Mouse (Mus musculus) intestine, embryonic 15.5 days (tissue): ENCODE measurements around the gene Vmn1r128. TPM values are rescaled to one million over a fixed set of nuclear protein-coding genes. Genes with fewer than 3 reads are reported as not detected.
"Not testable (repeated sequence)": the region's sequence is repeated elsewhere in the genome, so short reads cannot be mapped to it uniquely, and the experiment has no call there.

ENCODE experiments used
- ATAC-seq: fragments of 200-750 bp; cut with Nextera tagmentation; 2 replicates; pipeline ENCODE4 v1.8.0; 2017; ENCODE audit warnings: moderate TSS enrichment, moderate library complexity
- H3K27ac ChIP-seq: fragments of 300-500 bp; sonication (generic); 2 replicates; pipeline ENCODE4 v1.5.1; 2015; ENCODE audit warnings: mild to moderate bottlenecking, inconsistent platforms
- H3K27me3 ChIP-seq: fragments of 300-500 bp; sonication (generic); replicated peaks from 2 replicates; pipeline ENCODE4 v1.6.1; 2015; ENCODE audit warnings: inconsistent platforms
- H3K36me3 ChIP-seq: fragments of 300-500 bp; sonication (generic); 2 replicates; pipeline ENCODE4 v1.6.1; 2015; ENCODE audit warnings: inconsistent platforms
- H3K4me1 ChIP-seq: fragments of 300-500 bp; sonication (generic); replicated peaks from 2 replicates; pipeline ENCODE4 v1.6.1; 2015; ENCODE audit warnings: inconsistent platforms
- H3K4me2 ChIP-seq: fragments of 300-500 bp; sonication (generic); replicated peaks from 2 replicates; pipeline ENCODE4 v1.6.1; 2015; ENCODE audit warnings: mild to moderate bottlenecking, inconsistent platforms
- H3K4me3 ChIP-seq: fragments of 300-500 bp; sonication (generic); replicated peaks from 2 replicates; pipeline ENCODE4 v1.5.1; 2015; ENCODE audit warnings: inconsistent platforms
- H3K9ac ChIP-seq: fragments of 300-500 bp; sonication (generic); 2 replicates; pipeline ENCODE4 v1.6.1; 2015; ENCODE audit warnings: inconsistent platforms
- H3K9me3 ChIP-seq: fragments of 300-500 bp; sonication (generic); 2 replicates; pipeline ENCODE4 v1.6.1; 2016; ENCODE audit warnings: inconsistent platforms
- WGBS: fragments of 180-500 bp; shearing (Covaris S2); methylation state at CpG from one replicate; pipeline ENCODE4 v1.1.7; 2015; 5-methylcytosine and 5-hydroxymethylcytosine counted together
- polyA plus RNA-seq: library from polyadenylated mRNA; unstranded; fragments of >200 nt; fragmentation: Nextera tagmentation; extraction: Ambion mirVana; gene quantifications from 2 replicates; pipeline ENCODE4 v1.2.1, GENCODE M21; 2015

The Vmn1r128 gene
- polyA plus RNA-seq, result not detected in 2 replicates

DNA sequence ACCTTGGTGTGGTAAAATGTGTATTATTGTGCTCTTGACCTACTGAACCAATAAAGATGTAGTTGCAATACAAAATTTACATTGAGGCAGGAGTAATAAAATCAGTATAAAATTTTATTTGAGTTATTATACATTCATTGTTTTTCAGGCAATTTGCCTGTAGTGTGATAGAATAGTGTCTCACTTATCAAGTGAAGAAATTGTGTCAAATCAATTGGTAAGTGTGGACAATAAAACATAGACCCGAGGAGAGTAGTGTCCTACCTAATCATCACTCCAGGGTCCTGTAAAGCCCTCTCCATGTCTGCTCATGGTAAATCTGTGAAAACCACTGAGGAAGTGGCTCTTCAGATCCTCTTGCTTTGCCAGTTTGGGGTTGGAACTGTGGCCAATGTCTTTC, at the start of gene Vmn1r128:
Gene Vmn1r128, plus strand, starts transcription at position 301 of the 400 bp plus-strand sequence.
- H3K4me2 ChIP-seq, H3K4me3 ChIP-seq, H3K27ac ChIP-seq, H3K36me3 ChIP-seq, H3K9me3 ChIP-seq, ATAC-seq, H3K9ac ChIP-seq, H3K27me3 ChIP-seq, H3K4me1 ChIP-seq: not testable (repeated sequence)
- WGBS, result 77% methylated on average over 1 of the region's 1 CpGs

DNA sequence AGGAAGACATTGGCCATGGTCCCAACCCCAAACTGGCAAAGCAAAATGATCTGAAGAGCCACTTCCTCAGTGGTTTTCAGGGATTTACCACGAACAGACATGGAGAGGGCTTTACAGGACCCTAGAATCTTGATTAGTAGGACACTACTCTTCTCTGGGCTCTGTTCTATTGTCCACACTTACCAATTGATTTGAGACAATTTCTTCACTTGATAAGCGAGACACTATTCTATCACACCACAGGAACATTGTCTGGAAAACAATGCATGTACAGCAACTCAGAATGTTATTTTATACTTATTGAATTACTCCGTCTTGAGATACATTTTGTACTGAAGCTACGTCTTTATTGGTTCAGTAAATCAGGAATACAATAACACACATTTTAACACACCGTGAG, 47.8 kb upstream of the Vmn1r128 start, which contains the start of gene Vmn1r126:
Gene Vmn1r126, minus strand, starts transcription at position 101 of the 400 bp plus-strand sequence.
- not testable (repeated sequence) for H3K4me2 ChIP-seq, H3K9ac ChIP-seq, H3K36me3 ChIP-seq, ATAC-seq, H3K27ac ChIP-seq, H3K9me3 ChIP-seq, H3K4me1 ChIP-seq, H3K4me3 ChIP-seq, H3K27me3 ChIP-seq
- WGBS, result no CpG with 5 or more reads among the region's 5 CpGs

DNA sequence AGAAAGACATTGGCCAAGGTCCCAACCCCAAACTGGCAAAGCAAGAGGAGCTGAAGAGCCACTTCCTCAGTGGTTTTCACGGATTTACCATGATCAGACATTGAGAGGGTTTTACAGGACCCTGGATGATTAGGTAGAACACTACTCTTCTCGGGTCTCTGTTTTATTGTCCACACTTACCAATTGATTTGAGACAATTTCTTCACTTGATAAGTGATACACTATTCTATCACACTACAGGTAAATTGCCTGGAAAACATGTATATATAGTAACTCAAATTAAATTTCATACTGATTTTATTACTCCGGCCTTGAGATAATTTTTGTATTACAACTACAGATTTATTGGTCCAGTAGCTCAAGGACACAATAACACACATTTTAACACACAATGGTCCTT, 29.4 kb upstream of the Vmn1r128 start, which contains the start of gene Vmn1r127:
Gene Vmn1r127, minus strand, starts transcription at position 101 of the 400 bp plus-strand sequence.
- not testable (repeated sequence) for H3K27ac ChIP-seq, H3K4me2 ChIP-seq, ATAC-seq, H3K27me3 ChIP-seq, H3K9ac ChIP-seq, H3K4me1 ChIP-seq, H3K36me3 ChIP-seq, H3K4me3 ChIP-seq, H3K9me3 ChIP-seq
- no CpG with 5 or more reads among the region's 3 CpGs for WGBS

DNA sequence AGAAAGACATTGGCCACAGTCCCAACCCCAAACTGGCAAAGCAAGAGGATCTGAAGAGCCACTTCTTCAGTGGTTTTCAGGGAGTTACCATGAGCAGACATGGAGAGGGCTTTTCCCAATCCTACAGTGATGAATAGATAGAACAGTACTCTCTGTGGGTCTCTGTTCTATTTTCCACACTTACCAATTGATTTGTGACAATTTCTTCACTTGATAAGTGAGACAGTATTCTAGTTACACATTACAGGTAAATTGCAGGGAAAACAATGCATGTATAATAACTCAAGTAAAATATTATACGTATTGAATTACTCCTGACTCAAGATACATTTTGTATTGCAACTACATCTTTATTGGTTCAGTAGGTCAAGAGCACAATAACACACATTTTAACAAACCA, 12.0 kb downstream of the Vmn1r128 start, which contains the start of gene Vmn1r129:
Gene Vmn1r129, minus strand, starts transcription at position 101 of the 400 bp plus-strand sequence.
- not testable (repeated sequence) for H3K9ac ChIP-seq, H3K4me1 ChIP-seq, H3K4me3 ChIP-seq, H3K27ac ChIP-seq, H3K4me2 ChIP-seq, H3K36me3 ChIP-seq, H3K27me3 ChIP-seq, ATAC-seq, H3K9me3 ChIP-seq
- WGBS, result no CpG with 5 or more reads among the region's 1 CpGs

Other genes starting within 250 kb of the Vmn1r128 start
- not detected in 2 replicates for gene Vmn1r122, start 215.2 kb upstream of the Vmn1r128 start, polyA plus RNA-seq
- gene Vmn1r123, start 187.2 kb upstream of the Vmn1r128 start, polyA plus RNA-seq, result not detected in 2 replicates
- gene Gm5157, start 158.9 kb upstream of the Vmn1r128 start, polyA plus RNA-seq, result not detected in 2 replicates
- gene Vmn1r124, start 88.8 kb upstream of the Vmn1r128 start, polyA plus RNA-seq, result not detected in 2 replicates
- not detected in 2 replicates for gene Vmn1r125, start 77.2 kb upstream of the Vmn1r128 start, polyA plus RNA-seq
- not detected in 2 replicates for gene Vmn1r126, start 47.9 kb upstream of the Vmn1r128 start, polyA plus RNA-seq
- gene Vmn1r127, start 29.5 kb upstream of the Vmn1r128 start, polyA plus RNA-seq, result not detected in 2 replicates
- gene Vmn1r129, start 11.9 kb downstream of the Vmn1r128 start, polyA plus RNA-seq, result not detected in 2 replicates
- gene Gm6882, start 83.4 kb downstream of the Vmn1r128 start, polyA plus RNA-seq, result not detected in 2 replicates
- gene Vmn1r130, start 162.4 kb downstream of the Vmn1r128 start, polyA plus RNA-seq, result not detected in 2 replicates
- not detected in 2 replicates for gene Vmn1r131, start 196.7 kb downstream of the Vmn1r128 start, polyA plus RNA-seq